Mouse (Mus musculus) gastrocnemius, adult 18-20 months (tissue): ENCODE data around the gene Mcf2. TPM values are rescaled to one million over a fixed set of nuclear protein-coding genes. Genes with fewer than 3 reads are reported as not detected.

ENCODE experiments used
- DNase-seq: peaks from one replicate; pipeline ENCODE4 v3.0.0; 2021; ENCODE audit warnings: low spot score
- long read RNA-seq, 2 experiments: library from polyadenylated mRNA; stranded (forward); transcript quantifications; one replicate each; pipeline ENCODE4 v2.0.0; 2021
- total RNA-seq, 2 experiments: library from RNA; stranded (reverse); gene quantifications; 2 replicates each; pipeline ENCODE4 v1.2.3; 2021

Mcf2 gene
- total RNA-seq = not detected
- long read RNA-seq, experiment 1 = 0 reads
- long read RNA-seq, experiment 2 = 0 reads

GRCm38 (mm10) chrX:60178744-60179458 lies at the start of gene Mcf2:
Gene Mcf2, minus strand, starts transcription at chrX:60179089.
- DNase-seq = peak; percentile 0

- DNase-seq = no peak
Measured at GRCm38 (mm10) chrX:60187726-60188125, 8.8 kb upstream of the Mcf2 start.

DNA sequence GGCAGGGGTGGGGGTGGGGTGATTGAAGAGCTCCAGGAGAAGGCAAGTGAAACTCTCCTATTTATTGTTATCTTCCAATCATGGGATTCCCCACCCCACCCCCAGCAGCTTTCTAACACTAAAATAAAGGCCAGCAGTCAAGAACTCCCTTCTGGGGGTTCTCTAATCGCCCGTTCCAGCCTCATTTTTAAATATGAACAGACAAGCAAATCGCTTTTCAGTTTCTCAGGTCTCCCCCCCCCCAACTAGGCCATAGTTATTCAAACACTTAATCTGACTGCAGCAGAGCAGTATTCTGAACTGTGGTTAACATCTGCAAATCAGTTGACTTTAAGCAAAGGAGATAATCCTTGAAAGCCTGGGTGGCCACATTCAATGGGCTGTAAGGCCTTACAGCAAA lies 3.7 kb upstream of the Mcf2 start:
- no peak for DNase-seq

GRCm38 (mm10) chrX:60178025-60178743 lies 705 bp downstream of the Mcf2 start:
- no peak for DNase-seq

- no peak for DNase-seq
Measured at GRCm38 (mm10) chrX:60170106-60170505, 8.8 kb downstream of the Mcf2 start.

DNA sequence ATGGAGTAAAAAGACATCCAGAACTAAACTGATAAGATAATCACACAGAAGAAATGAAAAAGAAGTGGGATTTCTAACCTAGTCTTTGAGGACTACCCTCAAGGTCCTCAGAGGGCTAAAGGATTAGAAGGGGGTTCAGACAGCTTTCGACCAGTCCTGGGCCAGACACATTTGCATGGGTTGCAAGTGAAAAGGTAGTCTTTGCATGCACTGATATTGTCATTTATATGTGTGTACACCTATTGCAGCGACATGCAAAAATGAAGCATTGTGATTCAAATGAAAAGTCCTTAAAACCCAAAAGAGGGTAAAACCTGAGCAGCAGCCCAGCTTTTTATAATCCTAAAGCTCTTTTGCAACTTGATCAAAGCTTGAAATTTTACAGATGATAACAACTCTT lies 9.4 kb downstream of the Mcf2 start:
- DNase-seq = no peak

- no peak for DNase-seq
Measured at GRCm38 (mm10) chrX:60168796-60169195, 10.1 kb downstream of the Mcf2 start.

- DNase-seq = no peak
Measured at GRCm38 (mm10) chrX:60147268-60147974, 31.5 kb downstream of the Mcf2 start.

DNA sequence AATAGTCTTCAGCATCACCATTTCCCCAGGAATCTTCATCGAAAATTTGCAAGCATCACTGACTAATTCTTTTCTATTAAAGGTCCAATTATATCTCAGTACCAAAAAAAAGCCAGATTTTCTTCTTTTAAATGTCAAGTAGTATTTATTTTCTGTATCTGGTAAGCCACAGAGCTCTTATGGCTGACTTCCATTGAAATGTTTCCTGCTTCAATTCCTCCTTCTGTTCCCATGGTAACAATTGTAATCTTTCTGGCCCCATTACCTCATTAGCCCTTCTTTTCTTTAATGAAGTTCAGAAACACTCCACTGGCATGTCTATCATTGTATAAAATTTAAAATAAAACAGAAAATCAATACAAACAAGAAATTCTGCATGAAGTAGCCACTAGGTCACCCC lies 103.5 kb downstream of the Mcf2 start:
- no peak for DNase-seq

- DNase-seq = no peak
Measured at GRCm38 (mm10) chrX:60055185-60055584, 123.7 kb downstream of the Mcf2 start.

DNA sequence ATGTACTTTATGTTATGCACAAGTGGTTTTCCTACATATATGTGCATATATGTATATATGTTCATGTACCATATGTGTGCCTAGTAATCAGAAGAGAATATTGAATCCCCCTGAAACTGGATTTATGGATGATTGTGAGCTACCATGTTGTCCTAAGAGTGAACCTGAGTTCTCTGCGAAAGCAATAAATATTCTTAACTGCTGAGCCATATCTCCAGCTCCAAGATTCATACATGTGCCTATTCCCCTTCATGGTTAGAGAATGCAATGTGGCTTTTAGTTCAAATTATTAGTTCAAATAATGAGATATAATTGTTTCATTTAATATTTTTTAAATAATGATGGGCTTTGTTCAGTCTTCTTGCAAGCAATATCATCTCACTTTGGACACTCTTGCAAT lies 124.1 kb downstream of the Mcf2 start:
- DNase-seq = no peak

- peak; percentile 4 for DNase-seq
Measured at GRCm38 (mm10) chrX:60026654-60027053, 152.2 kb downstream of the Mcf2 start.

- DNase-seq = no peak
Measured at GRCm38 (mm10) chrX:60021595-60021994, 157.3 kb downstream of the Mcf2 start.

- no peak for DNase-seq
Measured at GRCm38 (mm10) chrX:60021007-60021406, 157.9 kb downstream of the Mcf2 start.

DNA sequence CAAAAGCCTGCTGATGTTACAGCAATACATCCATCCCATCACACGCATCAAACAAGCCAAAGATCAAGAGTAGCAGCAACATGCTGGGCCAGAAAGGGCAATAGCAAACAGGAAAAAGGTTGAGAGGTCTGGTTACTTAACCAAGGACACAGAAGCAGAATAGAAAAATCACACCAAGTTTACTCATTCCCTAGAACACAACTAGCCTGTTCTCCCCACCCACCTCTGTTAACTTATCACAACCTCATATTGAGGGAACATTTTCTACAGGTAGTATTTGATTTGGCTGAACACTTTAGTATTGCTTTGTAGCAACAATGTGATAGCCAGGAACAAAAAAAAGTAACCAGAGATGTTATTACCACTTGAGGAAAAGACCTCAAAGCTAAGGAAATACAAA lies 164.3 kb downstream of the Mcf2 start:
- no peak for DNase-seq

GRCm38 (mm10) chrX:60013084-60013676 lies 165.7 kb downstream of the Mcf2 start:
- peak; percentile 5 for DNase-seq

Other genes with a start within 250 kb of the Mcf2 start
- not detected for gene F9, start 179.6 kb downstream of the Mcf2 start, total RNA-seq